Mouse (Mus musculus) embryonic facial prominence, embryonic 11.5 days (tissue): ENCODE data around the gene Stk31. TPM values are rescaled to one million over a fixed set of nuclear protein-coding genes. Genes with fewer than 3 reads are reported as not detected.

Experiments used
- ATAC-seq: fragments of 200-750 bp; cut with Nextera tagmentation; replicated peaks from 2 replicates; pipeline ENCODE4 v1.8.0; 2017; ENCODE audit warnings: low read depth; ENCODE audit not compliant: insufficient number of reproducible peaks, low FRiP score, low TSS enrichment
- DNase-seq: peaks from one replicate; pipeline ENCODE4 v3.0.0-alpha.2; 2015; ENCODE audit warnings: low spot score
- H3K27ac ChIP-seq: fragments of 300-500 bp; sonication (generic); replicated peaks from 2 replicates; pipeline ENCODE4 v1.5.1; 2014; ENCODE audit warnings: mild to moderate bottlenecking, low read depth, low read length, control low read depth
- H3K27me3 ChIP-seq: fragments of 300-500 bp; sonication (generic); 2 replicates; pipeline ENCODE4 v1.6.1; 2014; ENCODE audit warnings: mild to moderate bottlenecking, low read length, moderate library complexity, mixed read lengths; ENCODE audit not compliant: control insufficient read depth, insufficient read depth
- H3K36me3 ChIP-seq: fragments of 300-500 bp; sonication (generic); replicated peaks from 2 replicates; pipeline ENCODE4 v1.6.1; 2014; ENCODE audit warnings: low read depth, mild to moderate bottlenecking, low read length, moderate library complexity, mixed read lengths; ENCODE audit not compliant: control insufficient read depth, insufficient read depth
- H3K4me1 ChIP-seq: fragments of 300-500 bp; sonication (generic); 2 replicates; pipeline ENCODE4 v1.6.1; 2014; ENCODE audit warnings: low read length, mixed read lengths; ENCODE audit not compliant: control insufficient read depth, insufficient read depth
- H3K4me2 ChIP-seq: fragments of 300-500 bp; sonication (generic); 2 replicates; pipeline ENCODE4 v1.6.1; 2014; ENCODE audit warnings: low read depth, mild to moderate bottlenecking, control low read depth, low read length, moderate library complexity
- H3K4me3 ChIP-seq: fragments of 300-500 bp; sonication (generic); 2 replicates; pipeline ENCODE4 v1.5.1; 2014; ENCODE audit warnings: low read depth, low read length, control low read depth
- H3K9ac ChIP-seq: fragments of 300-500 bp; sonication (generic); replicated peaks from 2 replicates; pipeline ENCODE4 v1.6.1; 2014; ENCODE audit warnings: mild to moderate bottlenecking, control low read depth, low read length
- H3K9me3 ChIP-seq: fragments of 300-500 bp; sonication (generic); replicated peaks from 2 replicates; pipeline ENCODE4 v1.6.1; 2016; ENCODE audit warnings: mild to moderate bottlenecking, low read length, inconsistent platforms, mixed read lengths; ENCODE audit not compliant: control insufficient read depth
- WGBS: fragments of 180-500 bp; shearing (Covaris S2); extraction: QIAGEN DNeasy Blood & Tissue Kit; methylation state at CpG from one replicate; pipeline ENCODE4 v1.1.7; 2014; 5-methylcytosine and 5-hydroxymethylcytosine counted together
- polyA plus RNA-seq: library from polyadenylated mRNA; unstranded; fragments of >200 nt; fragmentation: Nextera tagmentation; extraction: Ambion mirVana; gene quantifications from 2 replicates; pipeline ENCODE4 v1.2.1, GENCODE M21; 2014

The Stk31 gene
- polyA plus RNA-seq, 1 experiment from 2014 or later: 0.29 TPM

- Histone ChIP-seq H3K4me2 (no peak overlapping the region), H3K4me1 (no peaks in the 10 kb centered on the region), H3K27ac (no peak overlapping the region), H3K27me3 (no peaks in the 10 kb centered on the region), H3K36me3 (no peaks in the 10 kb centered on the region), H3K9ac (no peak overlapping the region), H3K9me3 (no peaks in the 10 kb centered on the region), H3K4me3 (no peak overlapping the region)
- ATAC-seq: no peak
- WGBS: 77% methylated on average over 1 of the region's 1 CpGs
- DNase-seq: no peak
These were observed 41.9 kb downstream of the Stk31 start for GRCm38 (mm10) chr6:49437306-49437705.

DNA sequence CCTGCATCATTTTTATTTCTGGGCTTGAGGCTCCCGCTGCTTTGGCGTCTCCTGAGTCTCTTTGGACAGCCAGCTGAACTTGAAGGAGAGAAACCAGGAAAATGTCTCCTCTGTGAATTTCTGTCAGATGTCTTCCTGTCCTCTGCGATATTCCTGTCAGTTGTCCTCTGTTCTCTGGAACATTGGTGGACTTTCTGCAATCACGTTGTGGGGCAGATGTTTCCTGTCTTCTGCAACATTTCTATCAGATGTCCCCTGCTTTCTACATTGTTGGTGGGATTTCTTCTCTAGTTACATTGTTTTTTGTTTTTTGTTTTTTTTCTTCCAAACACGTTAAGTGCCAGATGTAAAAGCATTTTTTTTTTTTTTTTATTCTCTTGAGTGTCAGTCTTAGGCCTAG is 62.7 kb downstream of the Stk31 start:
- DNase-seq: no peak
- ATAC-seq: no peak
- 77% methylated on average over 5 of the region's 5 CpGs for WGBS

GRCm38 (mm10) chr6:49483205-49483604 is 87.8 kb downstream of the Stk31 start:
- WGBS: 93% methylated on average over 2 of the region's 2 CpGs
- DNase-seq (no peak), ATAC-seq (no peak)
- Histone ChIP-seq H3K4me2 (no peak overlapping the region), H3K4me1 (no peaks in the 10 kb centered on the region), H3K9me3 (no peaks in the 10 kb centered on the region), H3K27ac (no peak overlapping the region), H3K9ac (no peak overlapping the region), H3K4me3 (no peak overlapping the region), H3K36me3 (no peaks in the 10 kb centered on the region), H3K27me3 (no peaks in the 10 kb centered on the region)

More for the DNA sequence above, 62.7 kb downstream of the Stk31 start:
- Histone ChIP-seq H3K9me3 (no peaks in the 10 kb centered on the region), H3K36me3 (no peaks in the 10 kb centered on the region), H3K4me1 (no peaks in the 10 kb centered on the region), H3K27ac (no peak overlapping the region), H3K27me3 (no peaks in the 10 kb centered on the region), H3K9ac (no peak overlapping the region), H3K4me3 (no peak overlapping the region), H3K4me2 (no peak overlapping the region)

GRCm38 (mm10) chr6:49491526-49491925 is 96.1 kb downstream of the Stk31 start:
- no peaks in the 10 kb centered on the region for H3K4me1 ChIP-seq
- H3K4me3 ChIP-seq: no peak overlapping the region
- H3K27ac ChIP-seq: no peak overlapping the region
- WGBS: 90% methylated on average over 8 of the region's 10 CpGs
- H3K4me2 ChIP-seq: no peak overlapping the region
- H3K36me3 ChIP-seq: no peaks in the 10 kb centered on the region
- H3K27me3 ChIP-seq: no peaks in the 10 kb centered on the region
- H3K9me3 ChIP-seq: no peaks in the 10 kb centered on the region
- no peak overlapping the region for H3K9ac ChIP-seq
- no peak for DNase-seq
- ATAC-seq: no peak

- Histone ChIP-seq H3K4me3 (no peak overlapping the region), H3K27me3 (no peaks in the 10 kb centered on the region), H3K4me2 (no peak overlapping the region), H3K36me3 (no peaks in the 10 kb centered on the region), H3K27ac (no peak overlapping the region), H3K4me1 (no peaks in the 10 kb centered on the region), H3K9me3 (no peaks in the 10 kb centered on the region), H3K9ac (no peak overlapping the region)
- 7% methylated on average over 6 of the region's 6 CpGs for WGBS
- no peak for ATAC-seq
- DNase-seq: peak; percentile 72
These were observed 123.6 kb downstream of the Stk31 start for GRCm38 (mm10) chr6:49519053-49519452.

Other genes starting within 250 kb of the Stk31 start
- gene Igf2bp3, start 180.6 kb upstream of the Stk31 start, polyA plus RNA-seq: 138 and 149 TPM in 2 replicates
- gene Tra2a, start 131.6 kb upstream of the Stk31 start, polyA plus RNA-seq: 53.3 and 55.5 TPM in 2 replicates
- gene Ccdc126, start 76.3 kb upstream of the Stk31 start, polyA plus RNA-seq: 6.4 and 7.7 TPM in 2 replicates
- 6.0 and 7.1 TPM in 2 replicates for gene Fam221a, start 27.9 kb upstream of the Stk31 start, polyA plus RNA-seq